Mouse (Mus musculus) CD4-positive helper T cell, adult 2 months (primary cell): ENCODE results near the gene Fam214a.

ENCODE experiments used
- DNase-seq: peaks from one replicate; pipeline ENCODE4 v3.0.0-alpha.2; 2012; ENCODE audit warnings: low read depth, missing footprints, low spot score

Fam214a gene

DNA sequence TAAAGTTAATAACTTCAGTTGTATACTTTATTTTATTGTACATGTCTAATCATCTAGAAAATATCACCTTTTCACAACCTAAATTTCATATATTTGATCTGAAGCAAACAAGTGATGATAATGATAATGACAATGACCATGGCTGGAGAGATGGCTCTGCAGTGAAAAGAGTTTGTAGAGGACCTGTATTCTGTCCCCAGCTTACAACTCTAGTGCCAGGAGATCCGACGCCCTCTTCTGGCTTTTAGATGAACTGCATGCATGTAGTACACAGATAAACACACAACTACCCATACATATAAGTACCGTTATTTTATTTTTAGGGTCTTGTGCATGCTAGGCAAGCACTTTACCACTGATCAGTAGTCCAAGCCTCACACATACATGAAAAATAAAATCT is 1.2 kb upstream of the Fam214a start:
- peak; percentile 32 for DNase-seq

DNA sequence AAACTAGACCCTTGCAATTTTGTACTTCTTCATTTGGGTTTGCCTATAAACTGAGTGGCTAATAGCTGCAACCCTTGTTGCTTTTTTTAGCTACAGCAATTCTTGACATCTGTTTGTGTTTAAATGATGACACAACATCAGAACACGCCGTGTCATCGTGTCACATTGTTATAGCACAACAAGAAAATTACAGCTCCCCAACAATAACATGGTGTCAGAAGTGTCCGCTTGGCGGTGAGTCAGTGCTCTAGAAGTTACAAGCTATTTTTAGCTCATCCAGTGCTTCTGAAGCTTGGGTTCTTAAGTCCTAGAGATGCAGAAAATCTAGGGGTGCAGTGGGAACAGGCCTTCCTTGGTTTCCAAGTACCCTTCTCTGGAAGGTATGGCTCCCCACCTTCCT is 578 bp upstream of the Fam214a start:
- peak; percentile 35 for DNase-seq

DNA sequence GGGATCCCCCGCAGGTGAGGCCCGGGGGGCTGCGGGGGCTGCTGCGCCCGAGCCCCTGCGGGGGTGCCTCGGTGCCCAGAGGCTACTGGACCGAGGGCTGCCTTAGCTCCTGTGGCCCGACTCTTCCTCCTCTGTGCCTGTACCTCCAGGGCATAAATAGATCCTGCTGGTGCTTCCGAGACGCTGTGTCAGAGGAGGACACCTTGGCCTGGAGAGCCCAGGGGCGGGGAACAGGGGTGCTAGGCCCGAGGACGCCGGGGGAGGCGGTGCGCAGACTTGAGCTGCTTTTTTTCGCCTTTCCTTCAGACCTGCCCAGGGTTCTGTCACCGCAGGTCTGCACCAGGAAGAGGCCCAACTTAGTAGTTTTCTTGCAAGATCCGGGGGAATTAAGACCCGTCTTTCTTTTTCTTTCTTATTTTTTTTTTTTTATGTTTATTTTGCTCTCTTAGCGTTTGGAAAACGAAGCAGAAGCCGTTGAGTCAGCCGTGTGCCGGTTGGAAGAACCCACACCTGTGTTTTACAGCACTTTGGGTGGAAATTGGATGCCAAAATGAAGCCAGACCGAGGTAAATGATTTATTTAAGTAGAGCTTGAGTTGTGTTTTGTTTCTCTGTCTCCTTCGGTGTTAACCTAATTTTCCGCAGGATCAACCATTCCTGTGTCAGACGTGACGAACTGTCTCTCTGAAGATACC is 728 bp downstream of the Fam214a start:
- peak; percentile 83 for DNase-seq

DNA sequence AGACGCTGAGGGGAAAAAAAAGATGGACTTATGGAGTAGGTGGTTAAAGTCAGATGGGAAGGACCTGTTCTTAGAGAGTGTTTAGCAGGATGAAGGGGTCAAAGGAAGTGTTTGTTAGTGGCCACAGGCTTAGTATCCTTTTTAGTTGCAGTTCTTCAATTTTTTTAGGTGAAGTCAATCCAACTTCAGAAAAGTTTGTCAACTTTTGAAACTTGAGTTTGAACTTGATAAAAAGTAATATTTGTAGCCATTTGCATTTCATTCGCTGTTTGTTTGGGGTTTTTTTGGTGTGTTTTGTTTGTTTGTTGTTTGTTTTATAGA is 1.2 kb downstream of the Fam214a start:
- no peak for DNase-seq

DNA sequence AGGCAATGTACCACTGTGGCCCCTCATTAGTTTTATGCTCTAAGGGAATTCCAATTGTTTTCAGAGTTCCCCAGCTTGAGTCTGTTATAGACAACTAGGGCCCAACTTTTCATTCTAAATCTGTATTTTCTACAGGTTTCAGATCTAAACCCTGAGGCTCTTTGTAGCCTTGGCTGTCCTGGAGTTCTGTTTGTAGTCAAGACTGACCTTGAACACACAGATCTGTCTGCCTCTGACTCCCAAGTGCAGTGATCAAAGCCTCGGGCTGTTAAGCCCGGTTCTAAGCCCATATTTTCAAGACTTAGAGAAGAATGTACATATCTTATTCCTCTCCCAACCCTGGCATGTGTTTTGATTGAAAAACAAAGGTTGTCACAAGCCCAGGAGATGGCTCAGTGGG is 1.7 kb downstream of the Fam214a start:
- DNase-seq: no peak

DNA sequence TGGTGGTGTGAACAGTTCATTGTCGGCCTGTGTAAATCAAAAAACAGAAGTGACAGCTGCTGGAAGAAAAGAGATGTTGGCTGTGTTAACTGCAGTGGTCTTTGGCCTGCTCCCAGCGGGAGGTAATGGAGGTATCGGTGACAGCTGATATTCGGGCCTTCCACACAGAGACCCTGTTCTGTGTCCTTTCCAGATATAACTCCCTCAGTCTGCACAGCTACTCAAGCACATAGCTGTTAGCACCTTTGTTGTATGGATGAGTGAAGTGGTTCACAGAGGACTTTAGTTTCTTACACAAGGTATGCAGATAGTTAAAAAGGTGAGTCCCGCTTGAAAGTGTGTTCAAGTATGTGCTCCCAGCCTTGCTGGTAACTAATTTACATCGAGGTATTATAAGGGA is 7.9 kb downstream of the Fam214a start:
- no peak for DNase-seq

DNA sequence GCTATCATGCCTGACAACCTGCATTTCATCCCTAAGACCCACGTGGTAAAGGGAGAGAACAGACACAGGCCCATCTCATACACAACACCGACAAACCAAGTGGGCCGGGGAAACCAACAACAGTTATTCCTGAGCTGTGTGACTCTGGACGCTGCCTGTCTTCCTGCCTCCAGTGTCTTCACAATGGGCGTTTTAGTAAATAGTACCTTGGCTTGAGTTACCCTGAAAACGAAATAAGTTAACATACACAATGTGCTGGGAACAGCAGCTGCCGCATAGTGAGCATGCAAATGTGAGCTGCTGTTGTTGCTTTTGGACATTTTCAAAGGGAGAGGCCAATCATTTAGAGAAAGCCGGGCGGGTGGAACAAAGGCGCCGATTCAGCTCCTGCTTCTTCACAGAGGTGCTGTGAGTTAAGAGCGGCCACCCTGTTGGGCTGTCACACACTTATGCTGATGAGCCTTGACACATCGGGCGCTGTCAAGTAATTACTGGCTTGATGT is 8.4 kb downstream of the Fam214a start:
- no peak for DNase-seq

DNA sequence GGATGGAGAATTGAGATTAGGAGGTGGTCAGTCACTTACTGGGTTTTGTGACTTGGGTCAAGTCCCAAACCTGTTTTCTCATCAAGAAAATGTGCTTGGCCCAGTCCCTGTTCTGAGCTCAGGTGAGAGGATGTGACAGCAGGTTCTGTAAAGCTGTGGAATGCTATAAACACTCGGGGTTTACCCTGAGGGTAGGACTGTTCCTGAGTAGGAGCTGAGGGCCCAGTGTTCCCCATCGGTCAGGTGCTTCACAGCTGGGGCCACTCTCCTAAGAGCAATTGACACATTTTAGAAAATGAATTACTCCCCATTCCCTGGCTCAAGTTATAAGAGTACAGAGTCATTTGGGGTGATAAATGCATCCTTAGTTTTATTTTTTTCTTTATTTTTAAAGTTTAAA is 11.3 kb downstream of the Fam214a start:
- DNase-seq: no peak

DNA sequence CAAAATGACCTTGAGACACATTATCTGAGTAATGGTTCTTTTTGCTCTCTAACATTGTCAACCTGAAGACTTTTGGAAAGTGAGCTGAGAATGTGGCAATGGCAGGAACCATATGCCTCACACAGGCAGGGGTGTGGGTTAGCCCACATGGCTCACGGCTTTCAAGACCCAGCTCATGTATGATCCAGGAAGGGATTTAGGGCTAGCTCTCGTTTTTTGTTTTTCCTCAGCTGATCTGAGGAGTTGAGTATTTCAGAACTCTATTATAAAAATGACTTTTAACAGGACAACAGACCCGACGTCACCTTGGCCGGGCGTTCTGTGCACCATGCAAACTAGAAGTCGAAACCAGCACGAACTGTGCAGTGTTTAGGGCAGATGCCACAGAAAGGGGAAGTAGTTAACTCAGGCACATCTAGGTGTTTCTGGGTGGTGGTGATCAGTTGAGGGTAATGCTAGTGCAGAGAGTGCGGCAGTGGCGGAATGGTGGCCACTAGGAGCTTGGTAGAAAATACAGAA is 12.2 kb downstream of the Fam214a start:
- DNase-seq: peak; percentile 23

DNA sequence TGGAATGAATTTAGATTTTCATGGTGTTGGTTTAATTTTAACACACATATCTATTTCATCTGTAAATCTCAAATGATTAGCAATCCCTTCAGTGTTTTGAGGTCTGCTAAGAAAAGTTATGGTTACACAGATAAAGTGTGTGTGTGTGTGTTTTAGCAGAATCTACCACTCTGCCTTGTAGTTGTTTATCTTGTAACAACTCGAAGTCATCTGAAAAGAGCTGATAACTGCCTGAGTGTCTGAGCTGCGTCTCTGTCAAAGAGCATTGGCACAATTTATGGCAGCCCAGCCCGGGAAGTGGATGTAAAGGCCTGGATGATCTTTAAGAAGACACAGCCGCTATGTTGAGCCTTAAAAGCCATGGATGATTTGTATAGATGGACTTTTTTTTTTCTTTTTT is 13.5 kb downstream of the Fam214a start:
- no peak for DNase-seq

DNA sequence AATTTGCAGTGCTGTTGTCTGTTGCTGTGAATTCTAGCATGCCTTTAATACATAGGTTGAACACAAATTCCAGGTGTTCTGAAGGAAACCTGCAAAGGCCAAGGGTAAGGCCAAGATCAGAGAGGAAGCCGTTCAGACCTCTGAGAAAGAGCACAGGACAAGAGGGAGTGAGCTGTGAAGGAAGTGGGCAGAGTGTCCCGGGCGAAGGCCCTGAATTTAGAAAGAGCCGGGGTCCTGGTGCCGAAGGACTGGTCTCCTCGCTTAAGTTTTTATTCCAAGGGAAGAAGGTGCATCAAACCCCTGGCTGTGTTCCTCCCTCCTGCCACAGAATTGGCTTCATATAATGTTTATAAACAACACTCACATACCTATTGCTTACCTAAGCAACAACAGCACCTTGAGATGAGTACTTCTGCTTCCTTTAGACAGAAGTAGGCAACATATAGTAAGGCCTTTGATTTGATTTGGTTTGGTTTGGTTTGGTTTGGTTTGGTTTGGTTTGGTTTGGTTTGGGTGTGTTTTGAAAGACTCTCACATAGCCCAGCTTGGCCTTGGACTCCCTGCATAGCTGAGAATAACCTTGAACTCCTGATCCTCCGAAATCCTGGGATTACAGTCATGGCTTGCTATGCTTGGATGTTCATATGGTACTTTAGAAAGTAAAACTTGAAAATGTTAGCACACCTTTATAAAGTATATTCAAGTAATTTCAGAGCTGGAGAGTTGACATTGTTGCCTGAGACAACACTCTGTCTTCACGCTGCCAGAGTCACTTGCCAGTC is 16.2 kb downstream of the Fam214a start:
- DNase-seq: no peak

DNA sequence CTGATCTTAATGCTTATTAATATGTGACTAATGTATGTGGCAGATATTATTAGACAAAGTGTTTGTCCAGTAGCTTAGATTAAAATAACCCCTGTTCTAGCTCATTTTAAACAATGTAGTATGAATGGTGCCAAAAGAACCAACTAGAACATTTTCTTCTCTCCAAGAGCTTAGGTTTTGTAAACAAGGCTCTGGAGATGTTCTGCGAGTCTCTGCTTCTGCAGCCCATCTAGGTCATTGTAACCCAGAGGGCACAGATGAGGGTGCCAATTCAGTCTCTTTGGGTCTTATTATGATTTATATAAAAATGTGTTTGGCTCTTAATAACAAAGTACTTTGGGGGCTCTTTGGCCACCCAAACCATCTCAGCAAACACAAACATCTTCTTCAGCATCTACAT is 17.9 kb downstream of the Fam214a start:
- no peak for DNase-seq

DNA sequence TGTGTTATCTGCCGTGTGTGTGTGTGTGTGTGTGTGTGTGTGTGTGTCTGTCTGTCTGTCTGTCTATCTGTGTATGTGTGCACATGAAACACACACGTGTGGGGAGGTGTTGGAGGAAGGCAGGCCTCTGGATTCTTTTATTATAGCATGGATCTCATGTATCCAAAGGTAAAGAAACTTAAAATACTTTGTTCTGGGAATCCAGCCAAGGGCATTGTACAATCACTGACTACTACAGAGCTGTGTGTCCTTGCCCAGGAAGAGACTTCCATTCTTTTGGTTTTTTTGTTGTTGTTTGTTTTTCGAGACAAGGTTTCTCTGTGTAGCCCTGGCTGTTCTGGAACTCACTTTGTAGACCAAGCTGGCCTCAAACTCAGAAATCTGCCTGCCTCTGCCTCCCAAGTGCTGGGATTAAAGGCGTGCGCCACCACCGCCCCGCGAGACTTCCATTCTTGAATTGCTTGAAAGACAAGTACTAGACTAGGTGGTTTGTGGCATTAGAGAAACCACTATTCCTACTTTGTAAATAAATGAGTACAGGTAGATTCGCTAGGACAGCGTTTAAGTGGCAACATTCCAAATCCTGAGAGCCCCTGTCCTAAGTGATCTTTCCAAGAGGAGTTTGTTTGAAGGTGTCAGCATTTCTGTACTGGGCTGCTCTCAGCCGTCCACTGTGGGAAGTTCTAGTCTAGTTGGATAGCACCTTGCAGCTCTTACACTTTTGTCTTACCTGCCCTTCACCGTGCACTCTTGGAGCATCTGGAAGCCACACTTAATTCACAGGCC is 18.7 kb downstream of the Fam214a start:
- DNase-seq: no peak

DNA sequence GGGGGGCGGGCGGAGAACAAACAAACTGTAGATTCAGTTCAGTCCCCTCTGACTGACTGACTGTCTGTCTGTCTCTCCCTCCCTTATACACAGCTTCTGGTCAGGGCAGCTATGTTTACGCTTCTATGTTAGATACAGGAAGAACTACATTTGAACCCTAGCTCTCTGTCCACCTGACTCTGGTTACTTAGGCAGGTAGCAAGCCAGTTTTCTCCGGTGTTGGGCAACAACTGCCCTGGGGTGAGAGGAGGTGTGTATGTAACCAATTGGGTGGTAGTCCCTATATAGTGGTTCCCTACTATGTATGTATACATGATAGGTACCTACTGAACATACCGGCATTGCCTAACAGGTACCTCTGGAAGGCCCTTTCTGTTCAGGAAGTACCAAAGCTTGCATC is 20.1 kb downstream of the Fam214a start:
- no peak for DNase-seq

DNA sequence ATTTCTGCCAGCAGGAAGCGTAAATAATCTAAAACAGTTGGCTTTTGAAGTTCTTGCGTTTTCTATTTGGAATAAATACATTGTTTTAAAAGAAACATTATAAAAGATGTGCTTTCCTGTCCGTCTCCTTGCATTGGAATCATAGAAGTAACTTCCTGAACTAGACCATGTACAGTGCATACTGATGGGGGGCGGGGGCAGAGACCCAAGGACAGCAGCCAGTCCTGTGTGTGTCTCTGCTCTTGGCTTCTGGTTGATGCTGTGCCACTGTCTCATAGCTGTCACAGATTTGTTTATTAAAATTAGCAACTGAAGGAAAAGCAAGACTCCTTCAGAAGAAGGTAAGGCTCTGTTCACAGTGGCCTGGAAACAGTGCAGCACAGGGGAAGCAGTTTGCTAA is 20.5 kb downstream of the Fam214a start:
- no peak for DNase-seq

DNA sequence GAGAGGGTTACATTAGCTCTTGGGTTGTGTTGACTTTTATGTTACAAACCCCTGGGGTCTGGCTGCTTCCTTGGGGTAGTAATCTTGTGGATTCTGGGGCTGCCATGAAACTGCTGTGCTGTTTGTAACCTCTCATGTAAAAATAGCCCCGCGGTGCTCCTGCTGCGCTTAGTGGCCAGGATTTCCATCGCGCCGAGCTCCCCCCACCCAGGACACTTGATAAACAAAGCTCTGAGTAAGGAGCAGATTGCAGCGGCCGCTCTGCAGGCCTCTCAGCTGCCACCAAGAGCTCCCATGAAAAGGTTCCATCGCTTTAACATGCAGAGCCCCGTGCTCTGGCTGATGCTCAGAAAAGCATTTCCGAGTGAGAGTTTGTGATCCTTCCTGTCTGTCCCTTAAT is 22.1 kb downstream of the Fam214a start:
- no peak for DNase-seq

DNA sequence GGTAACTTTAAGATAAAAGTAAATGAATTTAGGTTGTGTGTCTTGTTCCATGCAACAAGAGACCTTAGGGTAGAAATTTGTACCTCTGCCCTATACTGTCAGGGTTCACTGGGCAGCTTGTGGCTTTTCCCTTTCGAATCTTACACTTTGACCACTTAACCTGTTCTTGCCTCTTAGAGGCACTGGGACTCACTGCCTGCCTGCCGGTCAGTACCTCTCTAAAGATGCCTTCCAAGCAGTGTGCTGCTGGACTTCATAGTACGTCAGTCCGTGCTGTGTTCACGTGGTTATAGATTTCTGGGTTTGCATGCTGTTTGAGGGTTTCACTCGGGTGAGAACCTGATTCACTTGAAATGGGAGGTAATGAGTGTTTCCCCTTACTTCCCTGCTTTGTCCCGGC is 22.7 kb downstream of the Fam214a start:
- no peak for DNase-seq

DNA sequence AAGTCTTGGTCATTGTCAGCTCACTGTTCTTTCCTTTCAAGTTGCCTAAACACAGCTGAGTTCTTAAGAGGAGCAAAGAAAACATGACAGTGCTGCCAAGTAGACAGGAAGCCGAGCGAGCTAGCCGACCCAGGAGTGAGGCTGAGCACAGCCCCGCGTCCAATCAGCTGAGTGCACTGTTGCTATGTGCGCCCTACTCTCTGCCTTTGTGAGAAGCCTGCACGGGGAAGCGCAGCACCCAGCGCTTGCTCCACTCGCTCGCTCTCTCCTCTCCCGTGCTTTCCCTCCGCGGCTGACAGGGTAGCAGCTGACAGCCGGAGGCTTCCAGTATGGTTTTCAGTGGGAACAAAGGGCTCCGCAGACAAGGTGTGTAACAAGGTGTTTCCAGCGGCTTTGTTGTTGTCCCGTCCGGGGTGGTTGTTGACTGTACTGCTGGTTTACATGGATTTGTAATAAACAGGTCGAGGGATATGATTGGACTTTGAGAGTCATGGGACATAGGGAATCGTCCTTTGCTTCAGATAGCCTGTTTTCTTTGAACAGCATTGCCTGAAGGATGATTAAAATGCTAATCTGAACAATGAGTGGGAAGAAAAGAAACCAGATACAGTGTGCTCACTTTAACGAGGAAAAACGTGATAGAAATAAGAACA is 23.4 kb downstream of the Fam214a start:
- DNase-seq: peak; percentile 89

DNA sequence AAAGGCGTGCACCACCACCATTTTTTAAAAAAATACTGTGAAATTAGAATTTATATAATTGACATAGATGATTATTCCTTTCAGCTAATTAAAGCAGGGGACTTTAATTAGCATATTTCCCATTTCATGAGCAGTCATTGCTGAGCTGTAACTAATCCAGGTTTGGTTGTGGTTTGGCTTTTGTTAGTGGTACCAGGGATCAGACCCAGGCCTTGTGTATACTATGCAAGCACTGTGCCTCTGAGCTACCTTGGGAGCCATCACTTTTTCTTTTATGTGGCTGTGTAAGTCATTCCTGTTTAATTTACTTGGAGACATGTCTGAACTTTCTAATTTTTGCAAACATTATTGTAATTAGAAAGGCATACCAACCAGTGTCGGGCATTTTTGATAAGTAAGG is 24.6 kb downstream of the Fam214a start:
- DNase-seq: no peak

DNA sequence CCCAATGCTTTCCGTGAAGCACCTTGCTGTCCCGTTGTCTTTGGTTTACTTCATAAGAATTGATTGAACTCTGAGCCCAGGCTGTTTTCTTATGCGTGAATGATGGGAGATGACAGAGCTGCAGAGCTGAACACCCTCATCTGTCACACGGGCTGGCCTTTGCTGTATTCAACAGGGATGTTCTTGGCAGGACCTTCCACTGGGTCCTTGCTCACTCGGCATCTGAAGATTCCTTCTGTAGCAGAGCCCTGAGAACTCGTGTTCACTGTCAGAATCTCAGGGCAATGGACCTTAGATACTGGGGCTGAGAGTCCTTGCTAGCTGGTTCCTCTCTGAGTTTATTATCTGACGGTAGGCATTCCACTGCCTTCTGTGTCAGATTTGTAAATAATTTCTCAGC is 25.3 kb downstream of the Fam214a start:
- DNase-seq: no peak

DNA sequence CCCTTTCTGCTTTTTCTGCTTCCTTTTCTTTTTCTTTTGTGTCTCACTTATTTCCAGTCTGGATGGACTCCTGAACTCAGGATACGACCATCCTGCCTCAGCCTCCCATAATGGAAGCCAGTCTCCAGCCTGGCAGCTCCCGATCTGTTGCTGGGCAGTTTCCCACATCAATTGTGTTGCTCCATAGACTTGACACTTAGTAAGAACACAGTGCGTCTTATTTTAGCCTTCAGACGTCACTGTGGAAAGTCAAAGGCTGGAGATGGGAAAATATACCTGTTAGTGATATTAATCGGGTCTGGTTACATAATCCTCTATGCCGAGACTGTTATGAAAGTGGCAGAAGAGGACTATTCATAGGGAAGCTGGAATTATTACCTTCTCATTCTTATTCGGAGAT is 26.2 kb downstream of the Fam214a start:
- no peak for DNase-seq

DNA sequence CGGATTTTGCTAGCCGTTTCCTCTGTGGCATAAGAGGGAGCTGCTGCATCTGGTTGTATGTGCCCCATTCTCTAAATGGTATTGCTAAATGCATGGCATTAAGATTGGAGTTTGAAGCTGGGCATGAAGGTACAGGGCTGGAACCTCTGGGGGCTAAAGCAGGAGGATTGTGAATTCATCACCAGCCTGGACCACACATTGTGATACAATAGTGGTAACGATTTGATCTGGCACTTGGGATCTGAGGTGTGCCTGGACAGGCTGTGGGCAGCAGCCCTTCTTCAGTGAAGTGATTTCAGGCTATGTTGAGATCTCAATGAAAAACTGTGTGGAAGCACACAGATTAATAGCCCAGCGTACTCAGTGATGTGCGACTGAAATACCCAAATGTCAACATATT is 26.7 kb downstream of the Fam214a start:
- no peak for DNase-seq
